Mouse (Mus musculus) thymus, adult 2 months (tissue): ENCODE results near the gene Bcas3.

ENCODE experiments used
- CTCF ChIP-seq: fragments of 200-500 bp; IDR thresholded peaks from 2 replicates; pipeline ENCODE4 v1.5.1; 2012; ENCODE audit warnings: mild to moderate bottlenecking, control low read depth, low read length, moderate library complexity, borderline replicate concordance; ENCODE audit not compliant: control insufficient read depth, poor library complexity, insufficient read depth; ENCODE audit errors: extremely low read depth
- POLR2A ChIP-seq: fragments of 200-500 bp; IDR thresholded peaks from 2 replicates; pipeline ENCODE4 v1.6.1; 2012; ENCODE audit warnings: mild to moderate bottlenecking, low read length, control low read depth, moderate library complexity; ENCODE audit not compliant: control insufficient read depth, poor library complexity, insufficient read depth; ENCODE audit errors: extremely low read depth

GRCm38 (mm10) chr11:85805779-85806178, 452.8 kb downstream of the Bcas3 start:
- no peak for TF ChIP-seq CTCF
- no peak for TF ChIP-seq POLR2A
